Mouse (Mus musculus) kidney, postnatal 36 days (tissue): ENCODE data around the gene A2ml1.
"Not testable (repeated sequence)": the region's sequence is repeated elsewhere in the genome, so short reads cannot be mapped to it uniquely, and the experiment has no call there.

Experiments used
- DNase-seq, 2 experiments: peaks; one replicate each; pipeline ENCODE4 v3.0.0; 2021 to 2022; ENCODE audit warnings: mixed read lengths in 2 of 2

A2ml1 gene

DNA sequence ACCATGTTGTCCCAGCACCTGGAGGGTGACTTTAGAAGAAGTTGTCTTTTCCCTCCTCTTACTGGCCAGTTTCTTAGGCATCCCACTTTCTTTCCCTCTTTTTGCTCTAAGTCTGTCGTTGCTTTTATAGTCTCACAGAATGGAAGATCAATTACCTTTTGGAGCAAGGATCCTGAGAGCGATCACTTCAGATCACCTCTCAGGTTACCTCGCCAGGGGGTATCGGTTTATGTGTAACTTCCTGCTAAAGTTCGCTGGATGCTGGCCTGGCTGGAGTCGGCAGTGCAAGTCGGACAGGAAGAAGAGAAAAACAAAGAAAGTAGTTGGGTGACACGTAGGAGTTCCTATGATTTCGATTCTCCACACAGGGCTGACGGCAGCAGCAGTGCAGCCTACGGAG, at the start of gene A2ml1:
TSS of gene A2ml1 (minus strand) at position 101 of the 400 bp plus-strand sequence.
- DNase-seq = peak in 1 of 2 experiments; percentile 38

DNA sequence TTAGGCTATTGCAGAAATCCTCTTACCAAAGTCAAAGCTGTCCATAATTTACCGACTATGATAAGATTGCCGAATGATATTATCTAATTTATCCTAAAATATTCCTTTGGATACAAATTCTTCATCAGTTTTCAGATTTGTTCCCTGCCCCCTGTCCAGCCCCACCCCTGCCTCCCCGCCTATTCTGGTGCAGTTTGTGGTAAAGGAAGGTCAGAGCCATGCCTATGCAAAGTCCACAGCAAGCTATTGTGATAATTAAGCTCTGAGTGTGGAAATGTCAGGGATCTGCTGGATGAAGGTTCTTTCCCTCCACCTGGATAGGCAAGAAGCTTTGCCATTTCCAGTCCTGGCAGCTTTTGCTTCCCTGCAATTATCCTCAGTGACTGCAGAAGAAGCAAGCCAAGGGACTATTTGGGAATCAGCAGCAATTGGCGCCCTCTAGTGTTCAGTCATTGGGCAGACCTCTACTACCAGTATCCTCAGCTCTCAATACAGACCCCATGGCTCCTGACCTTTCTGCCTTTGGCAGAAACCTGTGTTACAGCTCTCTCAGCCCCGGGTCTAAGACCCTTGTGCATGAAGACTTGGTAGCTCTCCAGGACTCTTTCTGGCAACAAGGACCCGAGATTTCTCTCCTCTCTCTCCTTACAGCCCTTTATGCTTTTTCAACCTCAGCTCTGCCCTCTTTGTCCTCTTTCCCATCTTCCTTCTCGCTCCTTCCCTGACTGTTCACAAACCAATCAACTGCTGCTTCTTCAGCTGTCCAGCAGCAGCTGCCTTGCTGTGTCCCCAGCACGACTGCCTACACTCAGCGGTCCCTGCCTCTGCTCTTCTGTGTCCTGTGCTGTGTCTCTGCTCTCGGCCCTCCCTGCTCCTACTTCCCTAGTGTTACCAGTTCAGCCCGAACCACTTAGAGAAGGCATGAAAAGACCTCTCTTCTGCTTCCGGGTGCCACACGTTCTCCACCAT, 48.6 kb upstream of the A2ml1 start:
- peak; percentile 53 to 60 for DNase-seq

DNA sequence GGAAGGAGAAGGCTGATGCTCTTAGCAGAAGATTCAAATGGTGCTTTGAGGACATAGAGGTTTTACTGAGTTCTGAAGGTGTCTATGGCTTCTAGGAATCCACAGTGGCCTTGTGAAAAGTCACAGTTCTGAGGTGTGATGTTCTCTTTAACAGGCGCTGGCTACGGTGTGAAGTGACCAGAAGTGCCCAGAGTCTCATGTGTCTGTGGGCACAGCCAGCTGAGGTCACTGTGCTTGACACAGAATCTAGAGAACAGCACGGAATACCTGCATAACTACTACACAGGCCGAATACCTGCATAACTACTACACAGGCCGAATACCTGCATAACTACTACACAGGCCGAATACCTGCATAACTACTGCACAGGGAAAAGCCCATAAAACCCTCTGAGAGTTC, 43.8 kb upstream of the A2ml1 start:
- DNase-seq = peak in 1 of 2 experiments; percentile 18

DNA sequence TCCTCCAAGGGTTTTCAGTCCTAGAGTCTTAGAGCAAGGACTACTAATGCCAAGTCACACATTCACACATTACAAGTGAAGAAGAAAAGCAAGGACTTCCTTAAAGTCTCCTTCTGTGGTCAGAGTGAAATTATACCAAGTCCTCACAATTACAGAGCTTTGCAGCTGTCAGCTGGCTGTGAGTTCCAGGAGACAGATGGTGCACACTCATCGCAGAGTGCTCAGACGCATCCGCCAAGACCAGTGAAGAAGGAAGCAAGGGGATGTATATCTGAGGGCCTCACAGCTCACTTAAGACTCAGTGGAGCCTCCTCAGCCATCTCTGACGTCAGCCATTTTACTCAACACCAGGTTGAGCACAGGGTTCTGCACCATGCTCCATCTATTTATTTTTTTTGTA, 43.0 kb upstream of the A2ml1 start:
- no peak for DNase-seq

DNA sequence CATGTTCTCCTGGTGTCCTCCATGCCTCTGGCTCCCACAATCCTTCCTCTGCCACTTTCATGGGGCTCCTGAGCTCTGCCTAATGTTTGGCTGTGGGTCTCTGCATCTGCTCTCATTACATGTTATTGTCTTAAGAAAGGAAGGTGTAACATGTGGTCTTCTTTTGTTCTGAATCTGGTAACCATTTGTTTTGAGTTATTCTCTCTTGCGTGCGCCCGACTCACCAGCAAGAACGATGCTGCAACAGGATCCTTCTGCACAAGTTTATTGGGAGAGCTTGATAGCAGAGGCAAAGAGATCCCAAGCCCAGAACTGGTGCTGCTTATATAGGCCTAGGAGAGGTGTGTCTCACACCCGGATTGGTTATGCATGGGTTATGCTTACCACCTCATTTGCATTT, 42.0 kb upstream of the A2ml1 start, which contains the start of gene Klrb1a:
TSS of gene Klrb1a (minus strand) at position 101 of the 400 bp plus-strand sequence.
- not testable (repeated sequence) for DNase-seq

DNA sequence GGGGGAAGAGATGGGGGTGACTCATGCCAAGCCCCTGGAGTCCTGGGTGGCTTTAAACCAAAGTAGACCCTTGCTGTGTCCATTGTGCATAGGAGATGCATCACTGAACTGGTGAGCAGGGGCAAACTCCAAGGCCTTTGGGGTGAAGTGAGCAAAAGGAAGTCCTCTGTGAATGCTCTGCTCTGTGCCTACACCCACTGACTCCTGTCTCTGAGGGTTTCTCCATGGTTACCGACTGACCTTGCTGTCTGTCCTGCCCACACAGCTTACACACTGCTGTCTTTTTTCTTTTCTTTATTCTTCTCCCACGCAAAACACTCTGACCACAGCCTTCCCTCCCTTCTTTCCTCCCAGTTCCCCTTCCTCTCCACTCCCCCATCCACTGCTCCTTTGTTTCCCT, 41.3 kb upstream of the A2ml1 start:
- no peak for DNase-seq

DNA sequence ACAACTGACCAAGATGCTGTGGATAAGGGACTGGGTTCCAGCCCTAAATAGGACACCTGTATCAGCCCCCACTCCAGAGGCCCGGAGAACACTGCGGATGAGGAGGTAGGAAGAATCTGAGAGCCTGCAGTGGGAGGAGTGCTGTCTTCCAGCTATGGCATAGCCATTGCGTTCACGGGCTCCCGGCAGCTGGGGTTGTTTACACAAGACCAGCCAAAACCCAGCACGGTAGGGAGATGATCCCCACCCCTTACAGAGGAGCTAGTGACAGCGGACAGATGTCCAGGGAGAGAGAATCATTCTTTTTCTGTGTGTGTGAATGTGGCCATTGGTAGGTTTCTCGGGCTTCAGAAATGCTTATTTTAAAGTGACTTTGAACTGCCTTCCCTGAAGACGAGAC, 24.9 kb upstream of the A2ml1 start:
- DNase-seq = no peak

DNA sequence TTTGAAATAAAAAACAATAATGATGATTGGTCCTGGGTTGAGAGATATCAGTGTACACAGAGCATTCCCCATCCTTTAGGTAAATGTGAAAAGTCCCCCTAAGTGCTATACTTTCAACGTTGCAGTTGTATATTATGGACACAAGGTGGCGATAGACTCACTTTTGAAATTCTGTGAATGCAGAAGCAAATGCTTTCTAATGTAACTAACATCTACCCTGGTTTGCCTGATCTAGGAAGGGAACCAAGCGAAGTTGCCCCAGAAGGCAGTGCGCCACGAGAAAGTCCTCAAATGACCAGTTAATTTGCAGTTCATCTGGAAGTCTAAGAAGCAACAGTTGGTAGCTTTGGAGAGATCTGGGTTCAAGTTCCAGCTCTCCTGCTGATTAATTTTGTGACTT, 23.1 kb upstream of the A2ml1 start:
- DNase-seq = peak; percentile 16 to 31

DNA sequence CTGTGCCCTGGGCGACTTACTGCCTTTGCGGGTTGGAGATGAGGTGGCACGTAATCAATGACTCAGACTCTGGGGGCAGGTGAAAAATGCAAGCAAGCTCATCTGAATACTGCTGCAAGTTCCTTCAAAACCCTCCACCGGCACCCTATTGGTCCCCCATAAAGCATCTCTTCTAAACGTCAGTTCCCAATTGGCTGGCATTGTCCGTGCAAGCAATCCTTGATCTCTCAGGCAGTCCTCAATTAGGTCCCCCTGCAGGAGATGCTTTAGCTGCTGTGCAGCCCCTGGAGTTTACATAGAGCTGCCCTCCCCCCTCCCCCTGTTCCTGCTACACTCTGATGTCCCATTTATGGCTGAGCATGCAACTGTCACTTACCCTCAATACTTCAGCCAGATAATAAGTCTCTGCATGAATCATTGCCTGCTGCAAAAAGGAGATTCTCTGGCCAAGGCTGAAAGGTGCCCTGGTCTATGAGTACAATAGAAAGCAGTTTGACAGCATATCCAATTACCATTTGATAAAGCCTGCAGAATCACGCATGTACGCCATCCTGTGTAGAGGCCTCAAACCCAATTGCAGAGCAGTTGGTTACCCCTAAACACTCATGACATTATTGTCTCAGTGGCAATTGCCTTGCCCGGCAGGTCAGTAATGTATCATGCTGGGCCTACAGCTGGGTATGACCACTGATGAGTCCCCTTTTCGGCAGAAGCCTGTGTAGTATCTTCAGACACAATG, 21.2 kb upstream of the A2ml1 start:
- DNase-seq = no peak

DNA sequence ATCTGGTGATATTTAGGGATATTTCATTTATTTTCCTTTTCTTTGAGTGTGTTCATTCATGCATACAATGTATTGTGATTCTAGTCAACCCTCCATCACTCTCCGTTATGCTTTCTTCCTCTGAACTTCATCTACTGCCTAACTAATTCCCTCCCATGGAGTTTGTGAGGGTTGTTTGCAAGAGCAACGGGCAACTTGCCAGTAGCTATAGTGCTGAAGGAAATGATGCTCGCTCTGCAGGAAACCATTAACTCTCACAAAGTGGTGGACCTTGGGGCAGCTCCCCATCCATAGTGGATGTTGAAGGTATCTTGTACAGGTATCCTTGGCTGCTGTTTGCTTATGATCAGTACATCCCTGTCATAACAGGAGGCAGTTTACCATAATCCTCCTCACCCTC, 20.6 kb upstream of the A2ml1 start:
- no peak for DNase-seq

DNA sequence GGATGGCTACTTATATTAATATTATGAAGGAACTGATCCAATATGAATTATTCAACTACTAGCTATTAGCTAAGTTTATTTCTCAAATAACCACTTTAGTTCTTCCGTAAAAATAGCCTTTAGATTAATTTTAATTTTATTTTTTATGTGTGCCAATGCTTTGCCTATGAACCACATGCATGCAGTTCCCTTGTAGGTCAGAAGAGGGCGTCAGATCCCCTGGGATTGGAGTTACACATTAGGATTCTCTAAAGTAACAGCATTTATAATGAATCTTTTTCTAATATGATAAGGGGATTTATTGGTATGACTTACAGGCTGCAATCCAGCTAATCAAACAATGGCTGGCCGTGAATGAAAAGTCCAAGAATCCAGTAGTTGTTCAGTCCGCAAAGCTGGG, 18.1 kb upstream of the A2ml1 start:
- peak; percentile 9 to 35 for DNase-seq

DNA sequence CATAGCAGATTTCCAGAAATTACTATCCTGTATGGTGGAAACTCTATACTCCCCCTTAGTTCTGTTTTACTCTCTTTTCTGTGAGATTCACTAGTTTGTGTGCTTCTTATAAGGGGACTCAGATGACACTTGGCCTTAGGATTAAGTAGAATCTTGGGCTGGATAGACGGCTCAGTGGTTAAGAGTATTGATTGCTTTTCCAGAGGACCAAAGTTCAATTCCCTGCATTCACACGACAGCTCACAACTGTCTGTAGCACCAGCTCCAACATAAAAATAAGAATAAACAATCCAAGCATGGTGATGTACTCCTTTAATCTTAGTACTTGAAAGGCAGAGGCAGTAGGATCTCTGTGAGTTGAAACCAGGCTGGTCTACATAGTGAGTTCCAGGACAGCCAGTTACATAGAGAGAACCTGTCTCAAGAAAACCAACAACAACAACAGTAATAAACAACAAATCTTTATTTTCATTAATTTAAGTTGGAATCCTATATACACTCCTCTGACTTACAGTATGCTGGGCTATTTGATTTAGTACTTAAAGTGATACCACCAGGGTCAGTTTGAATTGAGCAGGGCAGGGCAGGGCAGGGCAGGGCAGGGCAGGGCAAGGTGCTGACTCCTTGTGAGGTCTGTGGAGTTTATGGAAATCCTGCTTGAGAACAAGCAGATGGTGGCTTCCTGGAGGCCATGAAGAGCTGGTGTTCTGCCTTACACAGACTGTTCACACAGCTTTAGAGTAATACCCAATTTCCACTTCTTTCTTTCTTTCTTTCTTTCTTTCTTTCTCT, 17.0 kb upstream of the A2ml1 start:
- DNase-seq = no peak

DNA sequence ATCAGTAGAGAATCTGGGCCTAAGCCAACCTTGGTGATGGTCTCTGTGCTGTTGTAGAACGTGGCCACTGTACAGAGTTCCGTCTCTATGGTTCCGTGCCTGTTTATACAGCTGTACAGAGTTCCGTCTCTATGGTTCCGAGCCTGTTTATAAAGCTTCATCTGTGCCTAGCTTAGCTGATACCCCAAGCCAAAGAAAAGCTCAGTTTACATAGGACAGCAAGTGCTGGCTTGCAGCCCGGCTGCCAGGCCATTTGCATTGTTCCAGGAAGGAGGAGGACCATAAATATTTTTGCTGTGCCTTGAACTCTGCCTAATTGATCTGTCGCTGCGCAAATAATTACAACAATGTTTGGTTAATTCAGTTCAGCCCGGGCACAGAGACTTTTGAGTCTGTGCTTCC, 15.7 kb upstream of the A2ml1 start:
- DNase-seq = peak; percentile 60 to 71

DNA sequence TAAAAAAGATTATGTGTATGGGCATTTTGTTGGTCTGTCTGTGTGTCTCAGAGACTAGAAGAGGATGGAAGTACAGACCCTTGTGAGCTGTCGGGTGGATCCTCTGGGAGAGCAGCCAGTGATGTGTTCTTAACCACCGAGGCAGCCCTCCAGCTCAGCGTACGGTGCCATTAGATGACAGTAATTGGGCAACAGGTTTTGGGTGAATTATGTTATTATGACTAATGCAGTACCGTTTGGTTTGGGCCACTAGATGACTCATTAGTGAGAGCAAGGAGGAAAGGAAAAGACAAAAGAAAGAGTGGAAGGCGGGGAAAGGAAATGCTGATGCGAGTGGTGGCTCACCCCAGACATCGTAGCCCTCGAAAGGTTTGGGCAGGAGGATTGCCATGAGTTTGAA, 13.2 kb upstream of the A2ml1 start:
- no peak for DNase-seq

DNA sequence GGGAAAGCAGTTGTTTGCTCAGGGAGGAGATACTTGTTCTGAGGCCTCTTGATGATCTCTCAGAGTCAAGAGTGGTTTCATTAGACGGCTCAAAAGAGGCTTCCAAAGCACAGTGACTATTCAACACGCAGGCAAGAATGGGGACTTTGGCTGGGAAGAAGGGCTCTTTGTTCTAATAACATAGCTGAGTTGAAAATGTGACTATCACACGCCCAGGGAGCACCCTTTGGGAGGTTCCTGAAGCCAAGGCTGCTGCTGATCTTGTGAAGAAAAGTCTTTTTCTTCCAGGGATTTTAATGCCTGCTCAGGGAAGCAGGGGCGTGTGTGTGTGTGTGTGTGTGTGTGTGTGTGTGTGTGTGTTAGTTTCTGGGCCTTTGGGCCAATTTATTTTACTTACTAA, 8.0 kb upstream of the A2ml1 start:
- no peak for DNase-seq

DNA sequence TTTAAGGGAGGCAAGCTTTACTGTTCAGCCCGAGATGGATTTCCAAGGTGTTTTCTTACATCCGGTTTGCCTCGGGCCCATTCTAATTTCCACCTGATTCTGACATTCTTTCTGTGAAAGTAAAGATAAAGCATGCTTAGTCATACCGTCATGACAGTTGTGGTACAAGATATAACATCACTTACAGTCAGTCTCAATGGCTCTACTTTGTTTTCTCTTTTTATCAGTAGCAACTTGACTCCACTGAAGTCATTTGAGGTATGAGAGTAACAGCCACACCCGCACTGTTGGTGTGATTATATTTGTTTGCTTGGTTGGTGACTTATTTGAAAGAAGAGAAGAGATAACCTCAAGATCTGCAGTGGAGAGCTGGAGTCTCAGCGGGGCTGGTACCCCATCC, 6.2 kb upstream of the A2ml1 start:
- DNase-seq = no peak

DNA sequence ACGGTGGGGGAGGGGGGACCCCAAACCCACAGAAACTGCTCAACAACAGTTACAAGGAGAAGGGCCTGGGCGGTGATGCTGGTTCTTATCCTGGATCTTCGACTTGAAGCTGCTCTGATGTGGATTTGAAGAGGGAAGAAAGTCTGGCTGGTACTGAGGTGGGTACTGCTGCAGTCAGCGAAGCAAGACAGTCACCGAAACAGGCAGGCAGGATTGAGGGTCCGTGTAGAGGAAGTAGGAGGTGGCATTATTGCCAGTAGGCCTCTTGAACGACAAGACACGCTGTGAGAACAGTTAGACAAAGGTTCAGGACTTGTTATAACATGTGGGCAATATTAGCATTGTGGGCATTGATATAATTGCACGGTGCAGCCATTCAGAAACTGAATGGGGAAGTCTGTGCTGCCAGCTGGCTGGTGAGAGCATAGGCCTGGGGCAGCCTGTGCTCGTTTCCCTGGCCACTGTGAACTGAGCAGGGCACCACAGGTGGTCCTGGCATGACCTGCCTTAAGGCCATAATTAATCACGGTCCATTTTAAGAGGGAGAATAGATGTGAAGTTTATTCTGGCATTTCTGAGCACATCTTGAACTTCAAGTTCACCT, 4.3 kb upstream of the A2ml1 start:
- DNase-seq = no peak

DNA sequence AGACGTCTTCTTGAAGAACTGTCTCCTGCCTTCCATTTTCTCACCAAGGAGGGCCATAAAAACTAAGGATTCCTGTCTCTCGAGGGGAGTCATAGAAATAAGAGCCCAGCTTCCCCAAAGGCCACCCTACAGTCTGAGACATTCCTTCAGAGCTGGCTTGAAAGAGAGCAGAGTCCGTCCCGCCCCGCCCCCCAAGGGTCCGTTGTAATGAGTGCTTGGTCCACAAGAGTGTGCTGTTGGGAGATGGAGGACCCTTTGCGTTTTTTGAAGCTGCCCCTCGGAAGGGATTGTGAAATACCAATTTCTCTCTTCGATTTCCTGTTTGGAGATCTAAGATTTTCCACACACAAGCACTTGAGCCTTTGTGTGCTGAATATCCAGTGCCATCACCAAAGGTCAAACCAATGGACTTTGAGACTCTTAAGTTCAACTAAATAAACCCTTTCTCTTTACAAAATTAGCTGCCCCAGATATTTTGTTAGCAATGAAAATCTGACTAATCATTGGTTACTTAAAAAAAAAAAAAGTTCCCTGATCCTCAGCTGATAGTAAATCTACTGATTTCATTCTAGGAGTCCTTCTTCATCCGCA, 2.8 kb upstream of the A2ml1 start:
- DNase-seq = peak in 1 of 2 experiments; percentile 48

DNA sequence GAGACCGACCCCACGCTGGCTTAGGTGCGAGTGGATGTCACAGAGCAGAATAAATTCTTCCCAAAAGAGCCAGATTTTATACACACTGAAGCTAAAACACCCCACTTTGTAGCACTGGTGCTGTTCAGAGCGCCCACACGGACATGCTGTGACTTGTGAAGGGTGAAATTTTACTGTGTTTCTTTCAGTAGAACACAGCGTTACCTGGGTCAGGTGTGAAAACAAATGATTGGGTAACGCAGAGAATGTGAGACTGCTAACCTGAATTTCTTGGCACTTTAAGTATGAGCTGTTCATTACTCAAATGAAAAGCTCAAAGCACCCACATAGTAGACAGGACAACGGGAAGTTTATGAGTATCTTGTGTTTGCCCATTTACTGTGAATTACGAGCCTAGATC, 4.1 kb downstream of the A2ml1 start:
- no peak for DNase-seq

DNA sequence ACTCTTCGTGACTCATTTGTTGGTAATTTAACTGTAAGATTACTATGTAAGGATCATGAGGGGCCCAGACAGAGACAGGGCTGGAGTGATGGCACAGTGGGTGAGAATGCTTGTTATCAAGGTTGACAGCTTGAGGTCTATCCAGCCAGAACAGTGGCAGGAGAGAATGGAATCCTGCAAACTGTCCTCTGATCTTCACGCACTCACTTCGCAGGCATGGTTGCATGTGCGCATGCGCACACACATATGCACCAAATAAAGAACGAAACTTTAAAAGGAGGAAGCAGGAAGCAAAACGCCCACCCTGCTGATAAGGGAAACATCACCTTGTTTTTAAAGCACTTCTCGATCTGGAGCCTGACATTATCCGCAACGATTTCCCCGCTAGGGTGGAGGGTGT, 14.8 kb downstream of the A2ml1 start:
- DNase-seq = no peak

DNA sequence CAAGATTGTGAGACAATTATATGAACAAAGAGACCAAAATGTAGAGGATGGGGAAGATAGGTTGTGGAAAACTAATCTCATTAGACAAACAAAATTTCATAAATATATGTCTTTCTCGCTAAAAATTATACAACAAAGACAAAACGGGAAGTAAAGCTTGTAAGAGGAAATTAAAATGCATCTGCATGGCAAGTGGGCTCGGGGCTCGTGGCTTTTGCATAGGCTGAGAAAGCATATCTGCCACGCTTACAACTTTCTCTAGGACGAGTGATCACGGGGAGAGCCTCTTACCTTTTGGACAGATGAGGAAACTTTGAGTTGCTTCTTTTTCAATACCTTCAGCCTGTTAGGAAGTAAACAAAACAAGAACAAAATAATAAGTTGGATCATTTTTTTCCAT, 27.4 kb downstream of the A2ml1 start:
- DNase-seq = no peak
